9 mouse cellular contexts compared by ENCODE assay signal in genomic region chr3:36481776-36482193, GRCm38 (mm10). TPM values are rescaled to one million over a fixed set of nuclear protein-coding genes. Genes with fewer than 3 reads are reported as not detected.
DNase-seq lines count a peak whose midpoint lies in the region; ATAC-seq lines count a peak whose summit lies in the region.
"Had no signal": no experiment of that assay in that cellular context is flagged by ENCODE, and none has a peak within 500 bp of the region (broad histone marks: within the 10 kb centered on the region; RNA-seq: fewer than 3 reads in every experiment).

No protein-coding gene starts in this region.

- 4% methylated on average over 11 of the region's 11 CpGs for WGBS in hindbrain, embryonic 12.5 days
- WGBS in limb, embryonic 12.5 days = 15% methylated on average over 11 of the region's 11 CpGs
- WGBS in neural tube, embryonic 13.5 days = 5% methylated on average over 11 of the region's 11 CpGs

- H3K9me3 ChIP-seq in hindbrain, embryonic 12.5 days (replicated peaks) = no peaks in the 10 kb centered on the region
- no peaks in the 10 kb centered on the region for H3K9me3 ChIP-seq in limb, embryonic 12.5 days
- H3K9me3 ChIP-seq in neural tube, embryonic 13.5 days = no peaks in the 10 kb centered on the region

- ATAC-seq in cerebellum, adult (ENCODE audit: insufficient number of reproducible peaks, low FRiP score, low TSS enrichment) = peak; percentile 71; the same call in 1 of the 2 replicates
- peak; percentile 69 for ATAC-seq in hindbrain, embryonic 12.5 days (ENCODE audit: low FRiP score)
- no peak for ATAC-seq in limb, embryonic 12.5 days (ENCODE audit: insufficient number of reproducible peaks, insufficient read depth, low FRiP score, low TSS enrichment, low read depth)
- peak; percentile 64 for ATAC-seq in neural tube, embryonic 13.5 days (ENCODE audit: low read depth)

- H3K9ac ChIP-seq in hindbrain, embryonic 12.5 days = no peak overlapping the region
- no peak overlapping the region for H3K9ac ChIP-seq in limb, embryonic 12.5 days (replicated peaks)
- H3K9ac ChIP-seq in neural tube, embryonic 13.5 days = peak overlapping the region; percentile 22; the same call in 1 of the 2 replicates

- peak overlapping the region; percentile 66 for H3K27ac ChIP-seq in hindbrain, embryonic 12.5 days
- peak overlapping the region; percentile 50; the same call in 1 of the 2 replicates for H3K27ac ChIP-seq in limb, embryonic 12.5 days
- peak overlapping the region; percentile 80 for H3K27ac ChIP-seq in neural tube, embryonic 13.5 days (replicated peaks)

- H3K4me1 ChIP-seq in hindbrain, embryonic 12.5 days = peaks cover 4% of the 10 kb centered on the region
- peaks cover 21% of the 10 kb centered on the region for H3K4me1 ChIP-seq in limb, embryonic 12.5 days (replicated peaks)
- H3K4me1 ChIP-seq in neural tube, embryonic 13.5 days (replicated peaks) = peaks cover 21% of the 10 kb centered on the region

- no peaks in the 10 kb centered on the region for H3K36me3 ChIP-seq in hindbrain, embryonic 12.5 days
- no peaks in the 10 kb centered on the region for H3K36me3 ChIP-seq in limb, embryonic 12.5 days
- no peaks in the 10 kb centered on the region for H3K36me3 ChIP-seq in neural tube, embryonic 13.5 days

- H3K27me3 ChIP-seq in hindbrain, embryonic 12.5 days = no peaks in the 10 kb centered on the region
- H3K27me3 ChIP-seq in limb, embryonic 12.5 days = no peaks in the 10 kb centered on the region
- H3K27me3 ChIP-seq in neural tube, embryonic 13.5 days = no peaks in the 10 kb centered on the region

- H3K4me2 ChIP-seq in hindbrain, embryonic 12.5 days (replicated peaks) = peak overlapping the region; percentile 37
- 0 out of 2 replicates have a peak overlapping the region, but pooled peaks have one; percentile 13 for H3K4me2 ChIP-seq in limb, embryonic 12.5 days
- H3K4me2 ChIP-seq in neural tube, embryonic 13.5 days = peak overlapping the region; percentile 22

- no peak for DNase-seq in cerebellum, adult 8-10 months
- DNase-seq in cerebellum, adult 9-10 months = peak; percentile 31
- peak; percentile 49 for DNase-seq in forelimb bud, embryonic 11.5 days (ENCODE audit: low read depth, low spot score)
- no peak for DNase-seq in natural killer cell, adult 2 months (ENCODE audit: low spot score in 2 of 2)

- H3K4me3 ChIP-seq in hindbrain, embryonic 12.5 days = no peak overlapping the region
- no peak overlapping the region for H3K4me3 ChIP-seq in limb, embryonic 12.5 days (replicated peaks)
- H3K4me3 ChIP-seq in neural tube, embryonic 13.5 days = no peak overlapping the region
- H3K4me3 ChIP-seq: erythroblast, embryonic 14.5 days had no signal

RNA-seq across cellular contexts. Expression of gene 1810062G17Rik, which starts 6.0 kb away (rescaled TPM):
- polyA plus RNA-seq in hindbrain, embryonic 12.5 days (2016; fragmentation: Nextera tagmentation; extraction: Ambion mirVana) = 0.52 and 0.56 TPM in 2 replicates
- polyA plus RNA-seq in limb, embryonic 12.5 days (2016; fragmentation: Nextera tagmentation; extraction: Ambion mirVana) = 1.0 and 1.2 TPM in 2 replicates
- polyA plus RNA-seq in neural tube, embryonic 13.5 days (2015; fragmentation: Nextera tagmentation; extraction: Ambion mirVana) = 0.34 and 0.59 TPM in 2 replicates
- polyA plus RNA-seq: erythroblast, embryonic 14.5 days had no signal

RNA-seq across cellular contexts. Expression of gene Anxa5, which starts 6.1 kb away (rescaled TPM):
- 121 and 133 TPM in 2 replicates for polyA plus RNA-seq in hindbrain, embryonic 12.5 days (2016; fragmentation: Nextera tagmentation; extraction: Ambion mirVana)
- polyA plus RNA-seq in limb, embryonic 12.5 days (2016; fragmentation: Nextera tagmentation; extraction: Ambion mirVana) = 139 and 162 TPM in 2 replicates
- 211 and 212 TPM in 2 replicates for polyA plus RNA-seq in neural tube, embryonic 13.5 days (2015; fragmentation: Nextera tagmentation; extraction: Ambion mirVana)

RNA-seq across cellular contexts. Expression of gene Gm11549, which starts 39.8 kb away (rescaled TPM):
- polyA plus RNA-seq in hindbrain, embryonic 12.5 days (2016; fragmentation: Nextera tagmentation; extraction: Ambion mirVana) = 0.17 and 0.36 TPM in 2 replicates
- polyA plus RNA-seq in limb, embryonic 12.5 days (2016; fragmentation: Nextera tagmentation; extraction: Ambion mirVana) = 0.23 TPM in 1 of 2 replicates, not detected in the other
- polyA plus RNA-seq in neural tube, embryonic 13.5 days (2015; fragmentation: Nextera tagmentation; extraction: Ambion mirVana) = 1.9 and 2.2 TPM in 2 replicates
- polyA plus RNA-seq: erythroblast, embryonic 14.5 days had no signal

Comparison
In these comparisons a context has a peak if more than half of its experiments do, and no peak if none do; other contexts are left out.
1. DNase-seq: peak in cerebellum, adult 9-10 months (single experiment) and forelimb bud, embryonic 11.5 days (single experiment); none in cerebellum, adult 8-10 months (single experiment) and natural killer cell, adult 2 months (0 of 2).
2. Peak in every context shown above with its lines, with median percentiles within 50 percentile points of each other: H3K27ac ChIP-seq and H3K4me2 ChIP-seq.